Mouse (Mus musculus): Measurements from ENCODE around the gene Tas2r144.

GRCm38 (mm10) chr6:42247173-42247572 lies 32.0 kb downstream of the Tas2r144 start:
- TF ChIP-seq CTCF (IDR thresholded peaks at IDR 0.05; ENCODE audit: low read depth) = no peak
- no peak for TF ChIP-seq EP300 (optimal IDR thresholded peaks at IDR 0.05)
